In the genomic region with DNA sequence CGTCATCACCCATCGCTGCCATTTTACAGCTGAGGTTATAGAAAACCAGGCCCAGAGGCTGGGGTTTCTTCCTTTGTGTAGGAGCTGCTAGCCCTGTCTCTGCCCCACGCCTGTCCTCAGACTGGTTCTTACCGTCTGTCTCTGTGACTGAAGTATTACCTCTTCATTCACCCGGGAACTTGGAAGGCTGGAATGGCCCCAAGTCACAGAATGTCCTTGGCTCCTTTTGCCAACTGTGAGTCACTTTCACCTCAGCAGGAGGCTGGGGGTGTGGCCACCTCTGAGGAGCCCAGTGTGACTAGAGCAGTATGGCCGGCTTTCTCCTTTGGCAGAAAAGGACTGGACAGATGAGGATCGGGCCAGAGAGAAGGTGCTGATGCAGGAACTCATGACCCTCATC, we compare ENCODE assay signal across 7 mouse cellular contexts. TPM values are rescaled to one million over a fixed set of nuclear protein-coding genes. Genes with fewer than 3 reads are reported as not detected.
A peak's percentile ranks its signal among the peaks of the same experiment; 100 is the strongest.
DNase-seq lines count a peak whose midpoint lies in the region; ATAC-seq and TF ChIP-seq lines count a peak whose summit lies in the region.

No protein-coding gene starts in this region.

- H3K27ac ChIP-seq in lung, postnatal 0 days (ENCODE audit: low read length), result peak overlapping the region; percentile 91
- H3K27ac ChIP-seq in midbrain, postnatal 0 days (ENCODE audit: low read depth, low read length), result no peak overlapping the region
- no peak overlapping the region for H3K27ac ChIP-seq in liver, embryonic 11.5 days (ENCODE audit: low read depth, low read length)

- H3K27me3 ChIP-seq in lung, postnatal 0 days (replicated peaks; ENCODE audit: insufficient read depth, low read length), result no peaks in the 10 kb centered on the region
- no peaks in the 10 kb centered on the region for H3K27me3 ChIP-seq in midbrain, postnatal 0 days (ENCODE audit: insufficient read depth, low read length)
- no peaks in the 10 kb centered on the region for H3K27me3 ChIP-seq in liver, embryonic 11.5 days (replicated peaks; ENCODE audit: control insufficient read depth, insufficient read depth, low read length)

- peak; percentile 99 for TF ChIP-seq EP300 in lung, postnatal 0 days (IDR thresholded peaks at IDR 0.05)

- intact Hi-C loops in gastrocnemius, postnatal 36 days (cut with DNase I), result no loop called here

- H3K4me2 ChIP-seq in lung, postnatal 0 days (replicated peaks; ENCODE audit: low read depth, low read length), result peak overlapping the region; percentile 14; the same call in 1 of the 2 replicates
- no peak overlapping the region for H3K4me2 ChIP-seq in midbrain, postnatal 0 days (ENCODE audit: low read depth, low read length, poor library complexity, severe bottlenecking)
- H3K4me2 ChIP-seq in liver, embryonic 11.5 days, result no peak overlapping the region

- no peak overlapping the region for H3K9ac ChIP-seq in lung, postnatal 0 days (replicated peaks; ENCODE audit: low read depth)
- no peak overlapping the region for H3K9ac ChIP-seq in midbrain, postnatal 0 days (replicated peaks; ENCODE audit: low read length, poor library complexity, severe bottlenecking)
- no peak overlapping the region for H3K9ac ChIP-seq in liver, embryonic 11.5 days (ENCODE audit: low read depth, low read length)

- 39% methylated on average over 7 of the region's 7 CpGs for WGBS in lung, postnatal 0 days
- WGBS in midbrain, postnatal 0 days, result 77% methylated on average over 7 of the region's 7 CpGs
- 82% methylated on average over 7 of the region's 7 CpGs for WGBS in liver, embryonic 11.5 days

- TF ChIP-seq CTCF in lung, postnatal 0 days (IDR thresholded peaks at IDR 0.05), result no peak
- no peak for TF ChIP-seq CTCF in midbrain, postnatal 0 days (IDR thresholded peaks at IDR 0.05)

- peak; percentile 96 for DNase-seq in NIH3T3 (ENCODE audit: low read depth)
- peak; percentile 93 for DNase-seq in adrenal gland, adult 8-10 months
- peak; percentile 74 to 77 for DNase-seq in gastrocnemius, postnatal 36 days
- peak; percentile 96 for DNase-seq in lung, postnatal 0 days (ENCODE audit: low spot score)
- DNase-seq in midbrain, postnatal 0 days (ENCODE audit: low spot score), result no peak
- no peak for DNase-seq in retina, postnatal 1 day
- DNase-seq in liver, embryonic 11.5 days (ENCODE audit: low spot score), result no peak

- H3K9me3 ChIP-seq in lung, postnatal 0 days (ENCODE audit: low read length), result no peaks in the 10 kb centered on the region
- no peaks in the 10 kb centered on the region for H3K9me3 ChIP-seq in midbrain, postnatal 0 days (ENCODE audit: low read length)
- H3K9me3 ChIP-seq in liver, embryonic 11.5 days (ENCODE audit: control insufficient read depth, low read length), result no peaks in the 10 kb centered on the region

- H3K36me3 ChIP-seq in lung, postnatal 0 days (ENCODE audit: insufficient read depth, low read length), result peaks cover 26% of the 10 kb centered on the region
- peaks cover 69% of the 10 kb centered on the region for H3K36me3 ChIP-seq in midbrain, postnatal 0 days (ENCODE audit: insufficient read depth, low read length)
- peaks cover 25% of the 10 kb centered on the region for H3K36me3 ChIP-seq in liver, embryonic 11.5 days (ENCODE audit: control insufficient read depth, insufficient read depth, low read length)

- peaks cover 14% of the 10 kb centered on the region for H3K4me1 ChIP-seq in lung, postnatal 0 days (ENCODE audit: insufficient read depth, low read depth, low read length)
- H3K4me1 ChIP-seq in midbrain, postnatal 0 days (ENCODE audit: insufficient read depth, low read length), result no peaks in the 10 kb centered on the region
- H3K4me1 ChIP-seq in liver, embryonic 11.5 days (replicated peaks; ENCODE audit: control insufficient read depth, insufficient read depth, low read length), result no peaks in the 10 kb centered on the region

- ATAC-seq in lung, postnatal 0 days, result peak; percentile 91
- ATAC-seq in midbrain, postnatal 0 days (ENCODE audit: low FRiP score), result no peak
- ATAC-seq in liver, embryonic 11.5 days (replicated peaks; ENCODE audit: low FRiP score), result no peak

- no peak overlapping the region for H3K4me3 ChIP-seq in lung, postnatal 0 days (ENCODE audit: low read depth, low read length)
- no peak overlapping the region for H3K4me3 ChIP-seq in midbrain, postnatal 0 days (ENCODE audit: low read depth, low read length)
- H3K4me3 ChIP-seq in liver, embryonic 11.5 days (ENCODE audit: low read depth, low read length), result no peak overlapping the region

RNA-seq across cellular contexts. Expression of a gene that starts 9.4 kb away (rescaled TPM):
- total RNA-seq in adrenal gland, adult 8-10 months (2022), result 100 to 1,000 TPM; 120 to 161 (median 139) TPM
- 10 to 100 TPM; 65.9 to 67.1 TPM for total RNA-seq in gastrocnemius, postnatal 36 days (2021)
- polyA plus RNA-seq in lung, postnatal 0 days (2015; fragmentation: Nextera tagmentation; extraction: Ambion mirVana), result 243 and 261 TPM in 2 replicates
- total RNA-seq in midbrain, postnatal 0 days (2014; rRNA removed), result 59.7 and 67.5 TPM in 2 replicates
- polyA plus RNA-seq in midbrain, postnatal 0 days (2015; fragmentation: Nextera tagmentation; extraction: Ambion mirVana), result 341 and 344 TPM in 2 replicates
- polyA plus RNA-seq in liver, embryonic 11.5 days (2014; fragmentation: Nextera tagmentation; extraction: Ambion mirVana), result 432 and 463 TPM in 2 replicates

RNA-seq across cellular contexts. Expression of a gene that starts 9.6 kb away (rescaled TPM):
- 10 to 100 TPM in 2 of 4 experiments, 1 to 10 TPM in 2; 7.0 to 14.8 (median 10.2) TPM for total RNA-seq in adrenal gland, adult 8-10 months (2022)
- total RNA-seq in gastrocnemius, postnatal 36 days (2021), result 1 to 10 TPM in 1 of 2 experiments, under 1 TPM in 1; 0.66 to 1.2 TPM
- polyA plus RNA-seq in lung, postnatal 0 days (2015; fragmentation: Nextera tagmentation; extraction: Ambion mirVana), result 29.8 and 30.4 TPM in 2 replicates
- 9.5 and 11.7 TPM in 2 replicates for total RNA-seq in midbrain, postnatal 0 days (2014; rRNA removed)
- polyA plus RNA-seq in midbrain, postnatal 0 days (2015; fragmentation: Nextera tagmentation; extraction: Ambion mirVana), result 15.9 and 21.6 TPM in 2 replicates
- 1.8 and 2.2 TPM in 2 replicates for polyA plus RNA-seq in liver, embryonic 11.5 days (2014; fragmentation: Nextera tagmentation; extraction: Ambion mirVana)

RNA-seq across cellular contexts. Expression of a gene that starts 22.7 kb away (rescaled TPM):
- total RNA-seq in adrenal gland, adult 8-10 months (2022), result 10 to 100 TPM; 40.6 to 88.2 (median 55.8) TPM
- 10 to 100 TPM; 11.8 to 13.5 TPM for total RNA-seq in gastrocnemius, postnatal 36 days (2021)
- 8.4 and 9.1 TPM in 2 replicates for polyA plus RNA-seq in lung, postnatal 0 days (2015; fragmentation: Nextera tagmentation; extraction: Ambion mirVana)
- 33.4 and 35.5 TPM in 2 replicates for total RNA-seq in midbrain, postnatal 0 days (2014; rRNA removed)
- 8.9 and 10.3 TPM in 2 replicates for polyA plus RNA-seq in midbrain, postnatal 0 days (2015; fragmentation: Nextera tagmentation; extraction: Ambion mirVana)
- 4.1 and 5.7 TPM in 2 replicates for polyA plus RNA-seq in liver, embryonic 11.5 days (2014; fragmentation: Nextera tagmentation; extraction: Ambion mirVana)

RNA-seq across cellular contexts. Expression of a gene that starts 33.6 kb away (rescaled TPM):
- 1 to 10 TPM; 1.4 to 2.6 (median 2.4) TPM for total RNA-seq in adrenal gland, adult 8-10 months (2022)
- total RNA-seq in gastrocnemius, postnatal 36 days (2021), result 1 to 10 TPM in 1 of 2 experiments, under 1 TPM in 1; 0.97 to 1.8 TPM
- polyA plus RNA-seq in lung, postnatal 0 days (2015; fragmentation: Nextera tagmentation; extraction: Ambion mirVana), result 0.11 and 0.31 TPM in 2 replicates
- 19.2 and 21.1 TPM in 2 replicates for total RNA-seq in midbrain, postnatal 0 days (2014; rRNA removed)
- 6.8 and 8.9 TPM in 2 replicates for polyA plus RNA-seq in midbrain, postnatal 0 days (2015; fragmentation: Nextera tagmentation; extraction: Ambion mirVana)
- 0.81 and 0.84 TPM in 2 replicates for polyA plus RNA-seq in liver, embryonic 11.5 days (2014; fragmentation: Nextera tagmentation; extraction: Ambion mirVana)

RNA-seq across cellular contexts. Expression of a gene that starts 56.5 kb away (rescaled TPM):
- 100 to 1,000 TPM; 136 to 157 (median 140) TPM for total RNA-seq in adrenal gland, adult 8-10 months (2022)
- 10 to 100 TPM; 46.6 to 52.6 TPM for total RNA-seq in gastrocnemius, postnatal 36 days (2021)
- 99.3 and 101 TPM in 2 replicates for polyA plus RNA-seq in lung, postnatal 0 days (2015; fragmentation: Nextera tagmentation; extraction: Ambion mirVana)
- 197 and 205 TPM in 2 replicates for total RNA-seq in midbrain, postnatal 0 days (2014; rRNA removed)
- 160 and 168 TPM in 2 replicates for polyA plus RNA-seq in midbrain, postnatal 0 days (2015; fragmentation: Nextera tagmentation; extraction: Ambion mirVana)
- 257 and 291 TPM in 2 replicates for polyA plus RNA-seq in liver, embryonic 11.5 days (2014; fragmentation: Nextera tagmentation; extraction: Ambion mirVana)

Comparison
In these comparisons a context has a peak if more than half of its experiments do, and no peak if none do; other contexts are left out.
1. DNase-seq: peak in NIH3T3 (single experiment), adrenal gland, adult 8-10 months (single experiment), gastrocnemius, postnatal 36 days (2 of 2) and lung, postnatal 0 days (single experiment); none in midbrain, postnatal 0 days (single experiment), retina, postnatal 1 day (single experiment) and liver, embryonic 11.5 days (single experiment).